Mouse (Mus musculus): ENCODE data around the gene Rnf212. TPM values are rescaled to one million over a fixed set of nuclear protein-coding genes. Genes with fewer than 3 reads are reported as not detected.

Gene Rnf212
- polyA plus RNA-seq, 1 experiment from 2014 or later, result 0.65 TPM

- Histone ChIP-seq H3K4me3 (no peak overlapping the region), H3K9me3 (replicated peaks) (no peaks in the 10 kb centered on the region), H3K27me3 (replicated peaks) (no peaks in the 10 kb centered on the region), H3K9ac (no peak overlapping the region), H3K4me1 (replicated peaks) (no peaks in the 10 kb centered on the region), H3K4me2 (no peak overlapping the region), H3K36me3 (no peaks in the 10 kb centered on the region), H3K27ac (ENCODE audit: poor library complexity, severe bottlenecking) (no peak overlapping the region)
- WGBS, result 64% methylated on average over 2 of the region's 2 CpGs
- ATAC-seq (ENCODE audit: insufficient number of reproducible peaks, low FRiP score), result no peak
Measured at GRCm38 (mm10) chr5:108743856-108744255, 30.9 kb downstream of the Rnf212 start.

GRCm38 (mm10) chr5:108742596-108742995 is 32.2 kb downstream of the Rnf212 start:
- Histone ChIP-seq H3K9ac (no peak overlapping the region), H3K27me3 (replicated peaks) (no peaks in the 10 kb centered on the region), H3K36me3 (no peaks in the 10 kb centered on the region), H3K9me3 (replicated peaks) (no peaks in the 10 kb centered on the region), H3K4me3 (no peak overlapping the region), H3K27ac (ENCODE audit: poor library complexity, severe bottlenecking) (no peak overlapping the region), H3K4me2 (no peak overlapping the region), H3K4me1 (replicated peaks) (no peaks in the 10 kb centered on the region)
- WGBS, result 62% methylated on average over 2 of the region's 2 CpGs
- ATAC-seq (ENCODE audit: insufficient number of reproducible peaks, low FRiP score), result no peak

- Histone ChIP-seq H3K36me3 (no peaks in the 10 kb centered on the region), H3K27ac (ENCODE audit: poor library complexity, severe bottlenecking) (no peak overlapping the region), H3K4me2 (no peak overlapping the region), H3K9ac (no peak overlapping the region), H3K9me3 (replicated peaks) (no peaks in the 10 kb centered on the region), H3K4me1 (replicated peaks) (no peaks in the 10 kb centered on the region), H3K27me3 (replicated peaks) (no peaks in the 10 kb centered on the region), H3K4me3 (no peak overlapping the region)
- ATAC-seq (ENCODE audit: insufficient number of reproducible peaks, low FRiP score), result no peak; the same call in 1 of the 2 replicates
- 69% methylated on average over 2 of the region's 2 CpGs for WGBS
Measured at GRCm38 (mm10) chr5:108741844-108742243, 32.9 kb downstream of the Rnf212 start.

- no peak overlapping the region for H3K9ac ChIP-seq
- H3K4me3 ChIP-seq, result no peak overlapping the region
- H3K27ac ChIP-seq (ENCODE audit: poor library complexity, severe bottlenecking), result no peak overlapping the region
- 0 out of 2 replicates have a peak, but pooled peaks cover 5% of the 10 kb centered on the region for H3K27me3 ChIP-seq (replicated peaks)
- no peaks in the 10 kb centered on the region for H3K9me3 ChIP-seq (replicated peaks)
- no peaks in the 10 kb centered on the region for H3K4me1 ChIP-seq (replicated peaks)
- no peak for ATAC-seq (ENCODE audit: insufficient number of reproducible peaks, low FRiP score)
- H3K36me3 ChIP-seq, result no peaks in the 10 kb centered on the region
- H3K4me2 ChIP-seq, result no peak overlapping the region
- WGBS, result 75% methylated on average over 1 of the region's 1 CpGs
Measured at GRCm38 (mm10) chr5:108727425-108727824, 47.4 kb downstream of the Rnf212 start.

- H3K9ac ChIP-seq, result no peak overlapping the region
- H3K4me3 ChIP-seq, result no peak overlapping the region
- no peaks in the 10 kb centered on the region for H3K9me3 ChIP-seq (replicated peaks)
- peak; percentile 65; the same call in 1 of the 2 replicates for ATAC-seq (ENCODE audit: insufficient number of reproducible peaks, low FRiP score)
- H3K36me3 ChIP-seq, result no peaks in the 10 kb centered on the region
- 0 out of 2 replicates have a peak, but pooled peaks cover 3% of the 10 kb centered on the region for H3K27me3 ChIP-seq (replicated peaks)
- H3K4me1 ChIP-seq (replicated peaks), result no peaks in the 10 kb centered on the region
- WGBS, result 24% methylated on average over 5 of the region's 5 CpGs
- no peak overlapping the region for H3K4me2 ChIP-seq
- no peak overlapping the region for H3K27ac ChIP-seq (ENCODE audit: poor library complexity, severe bottlenecking)
Measured at GRCm38 (mm10) chr5:108726557-108727248, 48.1 kb downstream of the Rnf212 start.

GRCm38 (mm10) chr5:108724006-108724405 is 50.8 kb downstream of the Rnf212 start:
- WGBS, result 45% methylated on average over 2 of the region's 2 CpGs
- H3K9ac ChIP-seq, result no peak overlapping the region
- no peak for ATAC-seq (ENCODE audit: insufficient number of reproducible peaks, low FRiP score)
- H3K4me3 ChIP-seq, result no peak overlapping the region
- no peak overlapping the region for H3K4me2 ChIP-seq
- H3K27me3 ChIP-seq (replicated peaks), result no peaks in the 10 kb centered on the region
- peaks cover 8% of the 10 kb centered on the region; the same call in 1 of the 2 replicates for H3K4me1 ChIP-seq (replicated peaks)
- H3K9me3 ChIP-seq (replicated peaks), result no peaks in the 10 kb centered on the region
- H3K27ac ChIP-seq (ENCODE audit: poor library complexity, severe bottlenecking), result no peak overlapping the region
- H3K36me3 ChIP-seq, result no peaks in the 10 kb centered on the region

GRCm38 (mm10) chr5:108719761-108720160 is 55.0 kb downstream of the Rnf212 start:
- Histone ChIP-seq H3K9ac (no peak overlapping the region), H3K27me3 (replicated peaks) (no peaks in the 10 kb centered on the region), H3K9me3 (replicated peaks) (no peaks in the 10 kb centered on the region), H3K4me2 (no peak overlapping the region), H3K4me1 (replicated peaks) (peaks cover 18% of the 10 kb centered on the region), H3K27ac (ENCODE audit: poor library complexity, severe bottlenecking) (no peak overlapping the region), H3K36me3 (no peaks in the 10 kb centered on the region), H3K4me3 (no peak overlapping the region)
- WGBS, result 47% methylated on average over 7 of the region's 7 CpGs
- ATAC-seq (ENCODE audit: insufficient number of reproducible peaks, low FRiP score), result no peak

GRCm38 (mm10) chr5:108718051-108718450 is 56.7 kb downstream of the Rnf212 start:
- ATAC-seq (ENCODE audit: insufficient number of reproducible peaks, low FRiP score), result no peak
- H3K36me3 ChIP-seq, result no peaks in the 10 kb centered on the region
- peaks cover 29% of the 10 kb centered on the region for H3K4me1 ChIP-seq (replicated peaks)
- WGBS, result 47% methylated on average over 4 of the region's 4 CpGs
- peak overlapping the region; percentile 49; the same call in 1 of the 2 replicates for H3K27ac ChIP-seq (ENCODE audit: poor library complexity, severe bottlenecking)
- no peaks in the 10 kb centered on the region for H3K27me3 ChIP-seq (replicated peaks)
- H3K9me3 ChIP-seq (replicated peaks), result no peaks in the 10 kb centered on the region
- H3K4me3 ChIP-seq, result no peak overlapping the region
- 0 out of 2 replicates have a peak overlapping the region, but pooled peaks have one; percentile 16 for H3K9ac ChIP-seq
- H3K4me2 ChIP-seq, result no peak overlapping the region

- H3K4me3 ChIP-seq, result no peak overlapping the region
- H3K27me3 ChIP-seq (replicated peaks), result no peaks in the 10 kb centered on the region
- ATAC-seq (ENCODE audit: insufficient number of reproducible peaks, low FRiP score), result no peak
- no peaks in the 10 kb centered on the region for H3K9me3 ChIP-seq (replicated peaks)
- no peak overlapping the region for H3K27ac ChIP-seq (ENCODE audit: poor library complexity, severe bottlenecking)
- no peak overlapping the region for H3K4me2 ChIP-seq
- WGBS, result 57% methylated on average over 1 of the region's 1 CpGs
- peaks cover 29% of the 10 kb centered on the region for H3K4me1 ChIP-seq (replicated peaks)
- no peak overlapping the region for H3K9ac ChIP-seq
- no peaks in the 10 kb centered on the region for H3K36me3 ChIP-seq
Measured at GRCm38 (mm10) chr5:108715974-108716373, 58.8 kb downstream of the Rnf212 start.

GRCm38 (mm10) chr5:108714149-108714548 is 60.6 kb downstream of the Rnf212 start:
- H3K36me3 ChIP-seq, result 0 out of 2 replicates have a peak, but pooled peaks cover 2% of the 10 kb centered on the region
- peak overlapping the region; percentile 59 for H3K27ac ChIP-seq (ENCODE audit: poor library complexity, severe bottlenecking)
- peak; percentile 41 for ATAC-seq (ENCODE audit: insufficient number of reproducible peaks, low FRiP score)
- no peaks in the 10 kb centered on the region for H3K27me3 ChIP-seq (replicated peaks)
- no peak overlapping the region for H3K4me3 ChIP-seq
- H3K9me3 ChIP-seq (replicated peaks), result no peaks in the 10 kb centered on the region
- peaks cover 26% of the 10 kb centered on the region for H3K4me1 ChIP-seq (replicated peaks)
- no peak overlapping the region for H3K4me2 ChIP-seq
- WGBS, result 56% methylated on average over 6 of the region's 6 CpGs
- no peak overlapping the region for H3K9ac ChIP-seq

- H3K27ac ChIP-seq (ENCODE audit: poor library complexity, severe bottlenecking), result peak overlapping the region; percentile 59; the same call in 1 of the 2 replicates
- no peak overlapping the region for H3K4me2 ChIP-seq
- H3K9me3 ChIP-seq (replicated peaks), result no peaks in the 10 kb centered on the region
- ATAC-seq (ENCODE audit: insufficient number of reproducible peaks, low FRiP score), result 0 out of 2 replicates have a peak, but pooled peaks have one; percentile 3
- H3K4me3 ChIP-seq, result no peak overlapping the region
- H3K9ac ChIP-seq, result no peak overlapping the region
- no peaks in the 10 kb centered on the region for H3K27me3 ChIP-seq (replicated peaks)
- H3K4me1 ChIP-seq (replicated peaks), result peaks cover 30% of the 10 kb centered on the region
- 0 out of 2 replicates have a peak, but pooled peaks cover 2% of the 10 kb centered on the region for H3K36me3 ChIP-seq
Measured at GRCm38 (mm10) chr5:108713691-108714090, 61.1 kb downstream of the Rnf212 start.
